Comparison of ENCODE assay signal across 18 mouse cellular contexts in genomic region chr6:95769808-95770207, GRCm38 (mm10).
"Had no signal": no experiment of that assay in that cellular context is flagged by ENCODE, and none has a peak within 500 bp of the region (broad histone marks: within the 10 kb centered on the region; RNA-seq: fewer than 3 reads in every experiment).

No protein-coding gene starts in this region.

- H3K36me3 ChIP-seq: midbrain, embryonic 13.5 days; midbrain, embryonic 15.5 days; neural tube, embryonic 12.5 days had no signal

- H3K27ac ChIP-seq: macrophage; midbrain, embryonic 13.5 days; midbrain, embryonic 15.5 days; neural tube, embryonic 12.5 days had no signal

- ATAC-seq: midbrain, embryonic 13.5 days; midbrain, embryonic 15.5 days had no signal

- DNase-seq: lung, adult 18-20 months; lung, embryonic 14.5 days; lung, postnatal 14 days; lung, postnatal 36 days; retina, postnatal 1 day; right cerebral cortex, adult 18-20 months; right cerebral cortex, postnatal 25 days; right cerebral cortex, postnatal 4 days; spleen, adult 18-20 months; thymus, adult 18-20 months; thymus, postnatal 14 days; thymus, postnatal 36 days had no signal

- H3K4me1 ChIP-seq: megakaryocyte, embryonic 14.5 days; midbrain, embryonic 13.5 days; midbrain, embryonic 15.5 days; neural tube, embryonic 12.5 days had no signal

- H3K4me3 ChIP-seq: megakaryocyte, embryonic 14.5 days; midbrain, embryonic 13.5 days; midbrain, embryonic 15.5 days; neural tube, embryonic 12.5 days had no signal

- H3K4me2 ChIP-seq: lung, embryonic 14.5 days; midbrain, embryonic 11.5 days; midbrain, embryonic 13.5 days; midbrain, embryonic 15.5 days; neural tube, embryonic 12.5 days had no signal

- H3K9me3 ChIP-seq: midbrain, embryonic 13.5 days; midbrain, embryonic 15.5 days; neural tube, embryonic 12.5 days had no signal

- H3K9ac ChIP-seq: lung, embryonic 14.5 days; midbrain, embryonic 13.5 days; midbrain, embryonic 15.5 days; neural tube, embryonic 12.5 days had no signal

- H3K27me3 ChIP-seq: megakaryocyte, embryonic 14.5 days; midbrain, embryonic 13.5 days; midbrain, embryonic 15.5 days; neural tube, embryonic 12.5 days had no signal
